Mouse (Mus musculus) embryonic facial prominence, embryonic 15.5 days (tissue): Measurements from ENCODE around the gene Hsd17b1. TPM values are rescaled to one million over a fixed set of nuclear protein-coding genes. Genes with fewer than 3 reads are reported as not detected.

Experiments used
- ATAC-seq: fragments of 200-750 bp; cut with Nextera tagmentation; 2 replicates; pipeline ENCODE4 v1.8.0; 2017; ENCODE audit warnings: low read depth, moderate TSS enrichment; ENCODE audit not compliant: insufficient number of reproducible peaks, low FRiP score, low TSS enrichment
- H3K27ac ChIP-seq: fragments of 300-500 bp; sonication (generic); replicated peaks from 2 replicates; pipeline ENCODE4 v1.5.1; 2015; ENCODE audit warnings: mild to moderate bottlenecking, inconsistent platforms
- H3K27me3 ChIP-seq: fragments of 300-500 bp; sonication (generic); 2 replicates; pipeline ENCODE4 v1.6.1; 2015; ENCODE audit warnings: inconsistent platforms
- H3K36me3 ChIP-seq: fragments of 300-500 bp; sonication (generic); 2 replicates; pipeline ENCODE4 v1.6.1; 2015; ENCODE audit warnings: mild to moderate bottlenecking, inconsistent platforms
- H3K4me1 ChIP-seq: fragments of 300-500 bp; sonication (generic); 2 replicates; pipeline ENCODE4 v1.6.1; 2015; ENCODE audit warnings: inconsistent platforms
- H3K4me2 ChIP-seq: fragments of 300-500 bp; sonication (generic); replicated peaks from 2 replicates; pipeline ENCODE4 v1.6.1; 2015; ENCODE audit warnings: mild to moderate bottlenecking, inconsistent platforms
- H3K4me3 ChIP-seq: fragments of 300-500 bp; sonication (generic); replicated peaks from 2 replicates; pipeline ENCODE4 v1.5.1; 2015; ENCODE audit warnings: mild to moderate bottlenecking, inconsistent platforms
- H3K9ac ChIP-seq: fragments of 300-500 bp; sonication (generic); 2 replicates; pipeline ENCODE4 v1.6.1; 2015; ENCODE audit warnings: inconsistent platforms
- H3K9me3 ChIP-seq: fragments of 300-500 bp; sonication (generic); replicated peaks from 2 replicates; pipeline ENCODE4 v1.6.1; 2016; ENCODE audit warnings: inconsistent platforms
- WGBS: fragments of 180-500 bp; shearing (Covaris S2); methylation state at CpG from one replicate; pipeline ENCODE4 v1.1.7; 2015; 5-methylcytosine and 5-hydroxymethylcytosine counted together
- polyA plus RNA-seq: library from polyadenylated mRNA; unstranded; fragments of >200 nt; fragmentation: Nextera tagmentation; extraction: Ambion mirVana; gene quantifications from 2 replicates; pipeline ENCODE4 v1.2.1, GENCODE M21; 2015

The Hsd17b1 gene
- polyA plus RNA-seq, 1 experiment from 2014 or later: 0.24 TPM

DNA sequence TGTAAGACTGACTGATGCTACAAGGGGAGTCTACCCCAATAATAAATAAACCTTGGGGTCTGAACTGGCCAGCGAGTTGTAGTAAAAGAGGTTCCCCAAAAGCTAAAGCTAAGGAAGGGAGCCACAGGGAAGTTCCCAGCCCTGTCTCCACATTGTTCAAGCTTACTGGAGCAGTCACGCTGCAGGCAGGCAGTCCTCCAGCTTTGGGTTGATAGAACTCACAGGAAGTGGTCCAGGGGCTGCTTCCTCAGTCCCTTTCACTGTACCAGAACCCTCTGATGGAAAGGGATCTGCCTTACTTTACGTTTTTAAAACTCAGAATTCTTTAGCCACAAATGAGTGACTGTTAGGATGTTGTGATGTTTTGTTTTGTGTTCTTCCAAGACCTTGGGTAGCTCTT is 30.7 kb upstream of the Hsd17b1 start:
- H3K36me3 ChIP-seq: peaks cover 85% of the 10 kb centered on the region
- no peaks in the 10 kb centered on the region for H3K4me1 ChIP-seq
- 81% methylated on average over 3 of the region's 3 CpGs for WGBS
- no peak overlapping the region for H3K4me3 ChIP-seq
- H3K27ac ChIP-seq: no peak overlapping the region
- no peaks in the 10 kb centered on the region for H3K9me3 ChIP-seq
- no peak overlapping the region for H3K4me2 ChIP-seq
- no peaks in the 10 kb centered on the region for H3K27me3 ChIP-seq
- no peak overlapping the region for H3K9ac ChIP-seq
- ATAC-seq: no peak

DNA sequence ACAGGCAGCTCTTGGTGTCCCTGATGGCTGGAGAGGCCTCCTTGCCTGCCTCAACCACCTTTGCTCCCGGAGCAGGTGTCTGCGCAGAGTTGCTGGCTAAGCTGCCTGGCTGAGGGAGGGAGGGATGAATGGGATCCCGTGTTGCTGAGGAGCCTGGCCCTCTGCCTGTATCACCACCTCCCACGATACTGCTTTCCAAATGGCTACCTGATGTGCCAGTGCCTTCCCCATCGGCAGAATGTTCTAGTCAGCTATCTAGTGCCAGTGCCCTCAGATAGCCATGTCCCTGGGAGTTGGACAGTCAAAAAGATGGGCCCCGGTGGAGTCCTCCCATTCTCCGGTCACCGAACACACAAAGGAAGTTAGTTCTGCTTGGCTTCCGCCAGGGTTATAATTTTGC is 27.9 kb upstream of the Hsd17b1 start:
- Histone ChIP-seq H3K27me3 (no peaks in the 10 kb centered on the region), H3K4me3 (no peak overlapping the region), H3K4me2 (no peak overlapping the region), H3K36me3 (peaks cover 74% of the 10 kb centered on the region), H3K9me3 (no peaks in the 10 kb centered on the region), H3K9ac (no peak overlapping the region), H3K27ac (no peak overlapping the region), H3K4me1 (no peaks in the 10 kb centered on the region)
- WGBS: 88% methylated on average over 9 of the region's 9 CpGs
- ATAC-seq: no peak

DNA sequence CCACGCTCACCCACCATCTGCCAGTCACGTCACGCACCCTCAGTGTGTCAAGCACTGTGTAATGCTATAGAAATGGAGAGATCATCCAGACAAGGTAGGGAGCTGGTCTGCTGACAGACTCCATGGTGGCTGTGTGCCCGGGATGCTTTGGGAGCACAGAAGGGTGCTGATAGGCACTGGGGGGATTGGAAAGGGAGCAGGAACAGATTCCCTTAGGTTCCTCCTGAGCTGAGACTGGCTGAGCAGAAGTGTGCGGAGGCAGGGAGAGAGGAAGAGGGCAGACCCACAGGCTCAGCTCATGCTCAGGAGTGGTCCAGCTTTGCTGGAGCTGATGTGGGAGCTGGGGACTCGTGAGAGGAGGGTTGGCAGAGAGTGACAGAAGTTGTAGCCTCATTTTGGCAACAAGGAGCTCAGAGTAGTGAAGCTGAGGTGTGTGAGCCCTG is 27.1 kb upstream of the Hsd17b1 start:
- Histone ChIP-seq H3K9me3 (no peaks in the 10 kb centered on the region), H3K4me2 (no peak overlapping the region), H3K36me3 (peaks cover 74% of the 10 kb centered on the region), H3K9ac (no peak overlapping the region), H3K4me3 (no peak overlapping the region), H3K27ac (no peak overlapping the region), H3K4me1 (no peaks in the 10 kb centered on the region), H3K27me3 (no peaks in the 10 kb centered on the region)
- 84% methylated on average over 6 of the region's 6 CpGs for WGBS
- 0 out of 2 replicates have a peak, but pooled peaks have one; percentile 3 for ATAC-seq

DNA sequence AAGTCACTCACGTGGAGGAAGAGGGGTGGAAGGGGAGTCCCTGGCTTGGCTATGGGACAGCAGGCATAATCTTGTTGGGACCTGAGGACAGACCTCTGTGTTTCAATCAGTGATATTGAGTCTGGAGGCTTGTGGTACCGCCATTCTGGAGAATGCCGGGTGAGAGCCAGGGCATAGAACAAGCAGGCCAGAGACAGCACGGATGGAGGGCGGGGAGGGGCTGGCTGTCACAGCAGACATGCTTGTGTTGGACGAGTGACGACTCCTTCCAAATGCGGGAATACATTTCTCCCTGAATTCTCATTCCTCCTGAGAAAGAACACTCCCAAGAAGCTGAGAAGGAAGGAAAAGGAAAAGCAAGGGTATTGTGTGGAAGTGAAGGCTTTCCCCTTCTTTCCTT is 26.6 kb upstream of the Hsd17b1 start:
- no peak overlapping the region for H3K4me2 ChIP-seq
- ATAC-seq: no peak
- 72% methylated on average over 8 of the region's 8 CpGs for WGBS
- H3K9ac ChIP-seq: no peak overlapping the region
- no peak overlapping the region for H3K4me3 ChIP-seq
- peaks cover 70% of the 10 kb centered on the region for H3K36me3 ChIP-seq
- no peaks in the 10 kb centered on the region for H3K27me3 ChIP-seq
- H3K27ac ChIP-seq: no peak overlapping the region
- no peaks in the 10 kb centered on the region for H3K9me3 ChIP-seq
- peaks cover 2% of the 10 kb centered on the region; the same call in 1 of the 2 replicates for H3K4me1 ChIP-seq

DNA sequence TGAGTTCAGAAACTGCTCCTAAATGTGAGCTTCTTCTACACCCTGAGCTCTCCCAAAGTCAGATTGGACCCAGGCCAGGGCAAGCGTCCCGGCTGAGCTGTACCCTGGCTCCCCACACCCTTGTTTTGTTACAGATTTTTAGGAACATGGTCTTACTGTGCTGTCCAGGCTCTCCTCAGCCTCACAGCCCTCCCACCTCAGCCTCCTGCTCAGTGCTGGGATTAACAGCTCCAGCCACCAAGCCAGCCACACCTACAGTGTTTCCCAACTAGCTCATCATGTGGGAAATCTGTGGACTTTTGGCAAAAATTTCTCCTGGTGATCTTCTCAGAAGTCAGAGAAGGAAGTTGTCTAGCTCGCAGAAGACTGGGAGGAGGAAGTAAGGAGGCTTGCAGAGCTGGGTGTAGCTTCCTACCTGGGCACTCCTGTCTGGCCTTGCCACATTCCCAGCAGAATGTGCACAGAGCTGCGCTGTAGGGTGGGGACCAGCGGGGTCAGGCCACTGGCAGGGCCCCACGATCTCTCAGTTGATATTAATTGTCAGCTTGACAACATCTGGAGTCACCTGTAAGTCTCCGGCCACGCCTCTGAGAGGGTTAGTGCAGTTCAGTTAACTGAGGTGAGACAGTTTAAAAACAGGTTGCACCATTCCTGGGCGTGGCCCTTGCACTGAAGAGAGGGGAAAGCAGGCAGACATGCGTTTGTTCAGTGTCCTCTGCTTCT is 25.3 kb upstream of the Hsd17b1 start:
- H3K9ac ChIP-seq: no peak overlapping the region
- H3K4me3 ChIP-seq: no peak overlapping the region
- peaks cover 68% of the 10 kb centered on the region for H3K36me3 ChIP-seq
- 77% methylated on average over 10 of the region's 10 CpGs for WGBS
- H3K9me3 ChIP-seq: no peaks in the 10 kb centered on the region
- H3K27me3 ChIP-seq: no peaks in the 10 kb centered on the region
- peaks cover 13% of the 10 kb centered on the region for H3K4me1 ChIP-seq
- no peak for ATAC-seq
- H3K4me2 ChIP-seq: no peak overlapping the region
- H3K27ac ChIP-seq: peak overlapping the region; percentile 51

DNA sequence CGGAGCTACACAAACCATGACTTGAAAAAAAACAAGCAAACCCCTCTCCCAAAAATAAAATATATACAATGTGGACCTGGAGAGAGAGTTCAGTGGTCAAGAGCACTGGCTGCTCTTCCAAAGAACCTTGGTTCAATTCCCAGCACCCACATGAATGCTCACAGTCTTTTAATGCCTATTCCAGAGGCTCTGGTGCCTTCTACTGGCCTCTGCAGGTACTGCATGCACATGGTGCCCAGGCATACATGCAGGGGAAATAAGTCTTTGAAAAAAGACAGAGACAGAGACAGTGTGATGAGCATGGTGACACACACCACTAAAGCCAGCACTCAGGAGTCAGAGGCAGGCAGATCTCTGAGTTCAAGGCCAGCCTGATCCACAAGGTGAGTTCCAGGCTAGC is 24.2 kb upstream of the Hsd17b1 start:
- WGBS: 100% methylated on average over 1 of the region's 1 CpGs
- H3K4me3 ChIP-seq: no peak overlapping the region
- peaks cover 21% of the 10 kb centered on the region for H3K4me1 ChIP-seq
- no peak overlapping the region for H3K27ac ChIP-seq
- ATAC-seq: no peak
- no peak overlapping the region for H3K4me2 ChIP-seq
- H3K9me3 ChIP-seq: no peaks in the 10 kb centered on the region
- H3K36me3 ChIP-seq: peaks cover 61% of the 10 kb centered on the region
- no peak overlapping the region for H3K9ac ChIP-seq
- no peaks in the 10 kb centered on the region for H3K27me3 ChIP-seq

DNA sequence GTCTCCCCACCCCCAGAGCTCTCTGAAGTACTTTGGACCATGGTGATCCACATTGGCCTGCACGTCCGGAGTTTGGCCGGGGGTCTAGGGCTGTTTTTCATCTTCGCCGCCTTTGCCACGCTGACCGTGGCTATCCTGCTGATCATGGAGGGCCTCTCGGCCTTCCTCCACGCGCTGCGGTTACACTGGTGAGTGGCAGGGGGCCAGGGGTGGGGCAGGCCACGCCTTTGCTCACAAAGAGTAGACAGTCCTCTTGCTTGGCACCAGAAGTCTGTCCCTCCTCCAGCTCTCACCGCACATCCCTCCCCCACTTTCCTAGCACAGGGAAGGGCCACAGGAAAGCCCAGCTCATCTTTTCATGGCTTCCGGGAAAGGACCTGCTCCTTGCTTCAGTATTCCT is 22.8 kb upstream of the Hsd17b1 start:
- Histone ChIP-seq H3K4me3 (no peak overlapping the region), H3K36me3 (peaks cover 47% of the 10 kb centered on the region), H3K9ac (no peak overlapping the region), H3K4me1 (peaks cover 35% of the 10 kb centered on the region), H3K4me2 (no peak overlapping the region), H3K9me3 (no peaks in the 10 kb centered on the region), H3K27ac (no peak overlapping the region), H3K27me3 (no peaks in the 10 kb centered on the region)
- no peak for ATAC-seq
- 81% methylated on average over 14 of the region's 14 CpGs for WGBS

DNA sequence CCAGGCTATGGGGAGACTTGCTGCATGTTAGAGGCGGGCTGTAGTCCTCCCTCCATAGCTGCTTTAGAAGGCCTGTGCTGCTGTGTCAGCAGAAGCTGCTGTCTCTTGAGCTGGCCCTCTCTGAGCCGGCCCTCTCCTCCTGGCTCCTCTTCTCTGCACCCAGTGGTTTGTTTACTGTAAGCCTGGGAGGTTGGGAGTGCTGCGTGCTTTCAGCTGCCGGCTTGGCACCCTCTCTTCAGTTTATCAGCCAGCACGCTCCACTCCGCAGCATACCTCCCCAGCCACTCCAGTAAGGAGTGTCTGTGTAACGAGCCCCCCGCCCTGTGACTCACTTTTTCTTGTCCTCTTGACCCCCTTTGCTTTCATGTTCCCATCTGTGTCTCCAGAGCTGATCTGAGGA is 21.3 kb upstream of the Hsd17b1 start:
- no peak overlapping the region for H3K4me3 ChIP-seq
- H3K4me2 ChIP-seq: no peak overlapping the region
- H3K36me3 ChIP-seq: peaks cover 35% of the 10 kb centered on the region
- H3K9me3 ChIP-seq: no peaks in the 10 kb centered on the region
- no peaks in the 10 kb centered on the region for H3K27me3 ChIP-seq
- peaks cover 48% of the 10 kb centered on the region for H3K4me1 ChIP-seq
- no peak overlapping the region for H3K9ac ChIP-seq
- no peak for ATAC-seq
- WGBS: 46% methylated on average over 8 of the region's 8 CpGs
- H3K27ac ChIP-seq: peak overlapping the region; percentile 48

DNA sequence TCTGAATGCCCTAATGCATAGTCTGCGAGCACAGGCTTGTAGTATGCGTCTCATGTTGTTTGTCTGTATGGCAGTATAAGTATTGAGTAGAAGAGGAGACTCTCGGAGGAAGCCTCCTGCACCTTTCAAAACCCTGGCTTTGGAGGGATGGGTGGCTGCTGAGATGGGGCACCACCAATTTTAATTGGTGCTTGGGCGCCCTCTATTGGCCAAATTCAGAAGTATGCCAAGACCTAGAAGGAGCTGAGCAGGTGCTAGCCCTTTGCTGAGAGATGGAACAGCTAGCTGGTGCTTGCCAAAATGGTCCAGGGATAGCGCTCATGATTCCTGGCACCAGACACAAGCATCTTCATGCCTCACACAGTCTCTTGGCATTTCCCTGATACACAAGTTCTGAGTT is 20.4 kb upstream of the Hsd17b1 start:
- no peaks in the 10 kb centered on the region for H3K27me3 ChIP-seq
- no peak overlapping the region for H3K9ac ChIP-seq
- H3K9me3 ChIP-seq: no peaks in the 10 kb centered on the region
- no peak overlapping the region; the same call in 1 of the 2 replicates for H3K27ac ChIP-seq
- peaks cover 58% of the 10 kb centered on the region for H3K4me1 ChIP-seq
- H3K4me2 ChIP-seq: no peak overlapping the region
- 29% methylated on average over 5 of the region's 5 CpGs for WGBS
- peaks cover 35% of the 10 kb centered on the region for H3K36me3 ChIP-seq
- ATAC-seq: no peak
- H3K4me3 ChIP-seq: no peak overlapping the region

DNA sequence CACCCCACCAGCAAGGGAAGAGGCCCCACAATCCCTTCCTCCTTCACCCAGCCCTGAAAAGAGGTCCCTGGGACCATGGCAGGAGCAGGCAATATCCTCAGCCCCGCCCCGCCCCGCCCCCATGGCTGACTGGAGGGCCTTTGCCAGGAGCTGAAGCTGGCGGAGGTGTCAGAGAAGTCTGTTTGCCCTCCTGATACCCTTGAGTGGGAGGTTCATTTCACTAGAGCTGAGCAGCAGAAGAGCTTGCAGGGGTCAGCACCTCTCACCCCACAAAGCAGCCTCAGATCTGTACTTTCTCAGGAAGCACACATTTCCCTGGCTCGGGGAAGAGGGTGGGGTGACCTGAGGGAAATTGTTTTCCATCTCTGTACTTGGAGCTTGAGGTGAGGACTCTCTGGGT is 19.5 kb upstream of the Hsd17b1 start:
- no peaks in the 10 kb centered on the region for H3K9me3 ChIP-seq
- no peak overlapping the region for H3K9ac ChIP-seq
- no peak overlapping the region for H3K4me2 ChIP-seq
- H3K4me3 ChIP-seq: no peak overlapping the region
- peak overlapping the region; percentile 31 for H3K27ac ChIP-seq
- H3K27me3 ChIP-seq: no peaks in the 10 kb centered on the region
- no peak for ATAC-seq
- H3K36me3 ChIP-seq: peaks cover 26% of the 10 kb centered on the region
- 79% methylated on average over 5 of the region's 5 CpGs for WGBS
- H3K4me1 ChIP-seq: peaks cover 66% of the 10 kb centered on the region

DNA sequence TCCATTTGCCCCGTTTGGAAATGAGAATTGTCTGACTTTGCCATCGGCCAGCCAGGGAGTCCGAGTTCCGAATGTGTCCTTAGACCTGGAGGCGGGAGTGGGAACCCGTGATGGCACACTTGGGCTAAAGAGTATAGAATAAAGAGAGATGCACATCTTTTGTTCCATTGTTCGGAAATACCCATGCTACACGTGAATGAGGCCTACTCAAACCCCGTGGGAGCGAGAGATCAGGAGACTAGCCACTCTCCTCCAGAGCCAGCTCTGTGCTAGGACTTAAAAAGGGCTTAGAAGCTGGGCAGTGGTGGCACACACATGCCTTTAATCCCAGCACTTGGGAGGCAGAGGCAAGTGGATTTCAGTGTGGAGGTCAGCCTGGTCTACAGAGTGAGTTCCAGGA is 18.7 kb upstream of the Hsd17b1 start:
- no peak for ATAC-seq
- Histone ChIP-seq H3K4me3 (no peak overlapping the region), H3K27me3 (no peaks in the 10 kb centered on the region), H3K36me3 (peaks cover 23% of the 10 kb centered on the region), H3K4me2 (no peak overlapping the region), H3K9me3 (no peaks in the 10 kb centered on the region), H3K27ac (peak overlapping the region; percentile 93), H3K4me1 (peaks cover 74% of the 10 kb centered on the region), H3K9ac (no peak overlapping the region)
- WGBS: 84% methylated on average over 10 of the region's 10 CpGs

DNA sequence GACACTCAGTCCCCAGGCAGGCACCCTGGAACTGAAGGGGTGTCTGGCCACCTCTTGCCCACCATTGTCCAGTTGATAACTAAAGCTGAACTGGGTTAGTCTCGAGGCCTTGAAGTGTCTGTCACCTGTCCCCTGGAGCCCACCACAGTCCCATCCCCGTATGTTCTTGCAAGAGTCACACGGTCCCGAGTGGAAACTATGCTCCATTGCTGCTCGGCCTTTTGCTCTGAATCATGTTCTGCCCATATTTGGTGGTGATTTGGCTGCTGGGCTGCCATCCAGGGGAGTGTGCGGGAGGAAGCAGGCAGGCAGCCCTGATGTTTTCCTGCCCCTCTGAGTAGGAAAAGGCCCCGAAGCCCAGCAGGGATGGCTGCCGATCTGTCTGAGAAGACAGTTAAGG is 18.1 kb upstream of the Hsd17b1 start:
- no peak overlapping the region for H3K4me3 ChIP-seq
- peaks cover 75% of the 10 kb centered on the region for H3K4me1 ChIP-seq
- no peaks in the 10 kb centered on the region for H3K27me3 ChIP-seq
- H3K27ac ChIP-seq: peak overlapping the region; percentile 93
- 31% methylated on average over 8 of the region's 8 CpGs for WGBS
- no peaks in the 10 kb centered on the region for H3K9me3 ChIP-seq
- no peak overlapping the region for H3K4me2 ChIP-seq
- H3K9ac ChIP-seq: no peak overlapping the region
- 0 out of 2 replicates have a peak, but pooled peaks have one; percentile 49 for ATAC-seq
- peaks cover 23% of the 10 kb centered on the region for H3K36me3 ChIP-seq
